Mouse (Mus musculus) cortical plate, adult 2 months (tissue): ENCODE data around the gene Lrrc7. TPM values are rescaled to one million over a fixed set of nuclear protein-coding genes. Genes with fewer than 3 reads are reported as not detected.

Source experiments
- H3K27ac ChIP-seq: fragments of 200-500 bp; 2 replicates; pipeline ENCODE4 v1.5.1; 2012; ENCODE audit warnings: low read length, control low read depth, inconsistent platforms; ENCODE audit not compliant: insufficient read depth
- H3K4me1 ChIP-seq: fragments of 200-500 bp; 2 replicates; pipeline ENCODE4 v1.6.1; 2011; ENCODE audit warnings: low read length; ENCODE audit not compliant: control insufficient read depth, insufficient read depth
- H3K4me3 ChIP-seq: fragments of 200-500 bp; 2 replicates; pipeline ENCODE4 v1.5.1; 2011; ENCODE audit warnings: mild to moderate bottlenecking, low read length, control low read depth; ENCODE audit not compliant: insufficient read depth
- CTCF ChIP-seq: fragments of 200-500 bp; IDR thresholded peaks from 2 replicates; pipeline ENCODE4 v1.5.1; 2011; ENCODE audit warnings: mild to moderate bottlenecking, control low read depth, low read length; ENCODE audit not compliant: insufficient read depth; ENCODE audit errors: extremely low read depth
- POLR2A ChIP-seq: fragments of 200-500 bp; IDR thresholded peaks from 2 replicates; pipeline ENCODE4 v1.6.1; 2011; ENCODE audit warnings: mild to moderate bottlenecking, low read length, control low read depth; ENCODE audit not compliant: insufficient read depth; ENCODE audit errors: extremely low read depth
- polyA plus RNA-seq: library from polyadenylated mRNA; depleted of rRNA; stranded (reverse); fragments of >200 nt; gene quantifications from 2 replicates; pipeline ENCODE4 v1.2.3, GENCODE M21; 2012

The Lrrc7 gene
- polyA plus RNA-seq, 1 experiment = 19.1 TPM

DNA sequence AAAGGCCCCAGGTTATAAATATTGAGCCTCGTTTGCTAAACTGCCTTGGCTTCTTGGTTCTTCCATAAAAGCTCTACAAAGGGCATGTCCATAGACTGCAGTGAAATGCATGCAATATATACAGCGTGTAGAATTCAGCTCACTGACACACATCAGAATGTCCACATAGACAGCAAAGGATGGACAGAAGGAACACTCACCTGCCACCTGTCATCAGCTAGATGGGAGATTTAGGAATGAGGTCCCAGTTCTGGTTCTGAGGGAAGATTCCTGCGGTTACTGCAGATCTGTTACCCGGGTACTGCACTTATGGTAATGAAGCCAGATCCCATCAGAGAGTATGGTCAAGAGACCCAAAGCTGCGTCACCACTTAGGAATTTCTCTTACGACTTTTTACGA lies 494.1 kb downstream of the Lrrc7 start:
- Histone ChIP-seq H3K4me3 (no peak overlapping the region), H3K27ac (no peak overlapping the region), H3K4me1 (no peaks in the 10 kb centered on the region; the same call in 1 of the 2 replicates)
- TF ChIP-seq CTCF (no peak), POLR2A (no peak)

DNA sequence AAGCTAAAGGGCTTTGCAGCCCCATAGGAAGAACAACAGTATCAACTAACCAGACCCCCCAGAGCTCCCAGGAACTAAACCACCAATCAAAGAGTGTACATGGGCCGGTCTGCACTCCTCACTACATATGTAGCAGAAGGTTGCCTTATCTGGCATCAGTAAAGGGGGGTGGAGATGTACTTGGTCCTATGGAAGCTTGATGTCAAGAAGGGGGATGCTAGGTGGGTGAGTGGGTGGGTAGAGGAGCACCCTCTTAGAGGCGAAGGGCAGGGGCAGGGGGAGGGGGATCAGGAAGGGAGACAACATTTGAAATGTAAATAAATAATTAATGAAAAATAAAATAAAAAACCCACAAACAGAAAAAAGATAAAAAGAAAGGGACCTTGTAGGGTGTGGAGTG lies 496.8 kb downstream of the Lrrc7 start:
- TF ChIP-seq CTCF = no peak
- TF ChIP-seq POLR2A = no peak
- Histone ChIP-seq H3K4me1 (no peaks in the 10 kb centered on the region; the same call in 1 of the 2 replicates), H3K4me3 (no peak overlapping the region), H3K27ac (no peak overlapping the region)

DNA sequence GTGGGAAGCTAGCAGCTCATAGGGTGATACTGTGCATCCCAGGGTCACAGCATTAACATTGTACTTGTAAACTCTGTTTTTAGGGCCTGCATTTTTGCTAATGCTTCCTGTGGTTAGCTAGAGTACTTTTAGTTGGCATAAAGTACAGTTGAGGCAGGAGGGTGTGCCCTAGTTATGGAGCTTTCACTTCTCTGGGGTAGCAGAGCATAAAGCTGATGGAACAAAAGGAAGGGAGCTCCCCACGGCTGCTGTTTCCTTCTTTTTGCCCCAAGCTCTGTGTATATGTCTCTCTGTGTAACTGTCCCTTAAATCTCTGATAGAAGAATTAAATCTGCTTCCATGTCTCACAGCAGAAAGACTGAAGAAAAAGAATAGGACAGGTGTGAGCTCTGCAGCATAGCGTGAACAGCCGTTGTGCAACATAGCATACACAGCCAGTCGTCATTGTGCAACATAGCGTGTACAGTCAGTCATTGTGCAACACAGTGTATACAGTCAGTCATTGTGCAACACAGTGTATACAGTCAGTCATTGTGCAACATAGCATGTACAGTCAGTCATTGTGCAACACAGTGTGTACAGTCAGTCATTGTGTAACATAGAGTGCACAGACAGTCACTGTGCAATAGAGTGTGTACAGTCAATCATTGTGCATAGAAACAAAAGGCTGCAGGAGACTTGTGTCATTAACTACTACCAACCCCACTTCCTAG lies 500.1 kb downstream of the Lrrc7 start:
- H3K4me1 ChIP-seq = peaks cover 2% of the 10 kb centered on the region
- no peak overlapping the region for H3K27ac ChIP-seq
- H3K4me3 ChIP-seq = no peak overlapping the region
- TF ChIP-seq CTCF = no peak
- TF ChIP-seq POLR2A = no peak

GRCm38 (mm10) chr3:158060621-158061291 lies 501.3 kb downstream of the Lrrc7 start:
- Histone ChIP-seq H3K4me1 (peaks cover 2% of the 10 kb centered on the region), H3K27ac (no peak overlapping the region), H3K4me3 (no peak overlapping the region)
- TF ChIP-seq POLR2A = no peak
- no peak for TF ChIP-seq CTCF

DNA sequence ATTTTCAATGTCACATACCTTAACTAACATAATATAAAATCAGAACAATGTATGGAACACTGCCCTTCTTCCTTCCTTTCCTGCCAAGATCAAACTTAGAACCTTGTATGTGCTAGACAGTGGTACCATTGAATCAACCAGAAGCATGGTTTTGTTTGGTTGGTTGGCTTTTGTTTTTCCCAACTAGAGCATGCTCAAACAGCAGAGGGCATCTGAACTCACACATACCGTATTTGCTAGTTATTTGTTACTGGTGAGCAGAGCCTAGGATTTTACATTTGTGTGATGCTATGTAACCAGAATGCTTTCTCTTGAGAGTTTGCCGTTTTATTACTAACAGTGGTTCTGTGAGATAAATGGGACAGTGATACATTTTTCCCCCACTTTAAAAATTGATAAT lies 512.5 kb downstream of the Lrrc7 start:
- TF ChIP-seq CTCF (no peak), POLR2A (no peak)
- Histone ChIP-seq H3K4me1 (no peaks in the 10 kb centered on the region; the same call in 1 of the 2 replicates), H3K4me3 (no peak overlapping the region), H3K27ac (no peak overlapping the region)

DNA sequence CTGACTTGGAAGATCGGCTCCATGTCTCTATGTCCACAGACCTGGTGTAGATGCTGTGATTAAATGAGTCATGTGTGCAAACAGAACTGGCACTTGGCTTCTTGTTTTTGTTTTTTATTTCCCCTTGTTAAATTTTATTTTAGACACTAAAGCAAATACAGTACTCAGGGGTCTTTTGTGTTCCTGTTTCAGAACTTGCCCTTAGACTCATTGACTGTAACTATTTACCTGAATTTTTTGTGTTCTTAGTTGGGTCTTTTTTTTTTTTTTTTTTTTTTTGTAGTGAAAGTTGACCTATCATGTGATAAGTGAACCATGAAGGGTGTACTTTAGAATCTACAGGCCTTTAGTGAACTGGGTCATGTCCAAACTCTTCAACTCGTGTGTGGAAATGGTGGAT lies 521.3 kb downstream of the Lrrc7 start:
- H3K4me3 ChIP-seq = no peak overlapping the region
- H3K4me1 ChIP-seq = no peaks in the 10 kb centered on the region; the same call in 1 of the 2 replicates
- H3K27ac ChIP-seq = no peak overlapping the region
- TF ChIP-seq POLR2A (no peak), CTCF (no peak)

GRCm38 (mm10) chr3:158038106-158038505 lies 523.9 kb downstream of the Lrrc7 start:
- Histone ChIP-seq H3K4me3 (peak overlapping the region; percentile 18; the same call in 1 of the 2 replicates), H3K27ac (no peak overlapping the region), H3K4me1 (peaks cover 2% of the 10 kb centered on the region; the same call in 1 of the 2 replicates)
- TF ChIP-seq POLR2A = no peak
- no peak for TF ChIP-seq CTCF

GRCm38 (mm10) chr3:158036329-158036988 lies 525.6 kb downstream of the Lrrc7 start, which contains the start of the genes Srsf11 and Lrrc40:
Gene Srsf11 (minus strand): TSS chr3:158036639.
Gene Lrrc40 (plus strand): TSS chr3:158036662.
- Histone ChIP-seq H3K27ac (peak within 1 kb of the TSS; percentile 86), H3K4me3 (peak within 1 kb of the TSS; percentile 96), H3K4me1 (peaks cover 2% of the 10 kb centered on the region; the same call in 1 of the 2 replicates)
- TF ChIP-seq CTCF (no peak), POLR2A (peak; percentile 75)

GRCm38 (mm10) chr3:158035866-158036265 lies 526.2 kb downstream of the Lrrc7 start:
- H3K4me1 ChIP-seq = peaks cover 2% of the 10 kb centered on the region; the same call in 1 of the 2 replicates
- TF ChIP-seq CTCF (no peak), POLR2A (no peak)
- H3K27ac ChIP-seq = peak overlapping the region; percentile 86; the same call in 1 of the 2 replicates
- peak overlapping the region; percentile 96 for H3K4me3 ChIP-seq
